12 mouse cellular contexts compared by ENCODE assay signal in the genomic region with DNA sequence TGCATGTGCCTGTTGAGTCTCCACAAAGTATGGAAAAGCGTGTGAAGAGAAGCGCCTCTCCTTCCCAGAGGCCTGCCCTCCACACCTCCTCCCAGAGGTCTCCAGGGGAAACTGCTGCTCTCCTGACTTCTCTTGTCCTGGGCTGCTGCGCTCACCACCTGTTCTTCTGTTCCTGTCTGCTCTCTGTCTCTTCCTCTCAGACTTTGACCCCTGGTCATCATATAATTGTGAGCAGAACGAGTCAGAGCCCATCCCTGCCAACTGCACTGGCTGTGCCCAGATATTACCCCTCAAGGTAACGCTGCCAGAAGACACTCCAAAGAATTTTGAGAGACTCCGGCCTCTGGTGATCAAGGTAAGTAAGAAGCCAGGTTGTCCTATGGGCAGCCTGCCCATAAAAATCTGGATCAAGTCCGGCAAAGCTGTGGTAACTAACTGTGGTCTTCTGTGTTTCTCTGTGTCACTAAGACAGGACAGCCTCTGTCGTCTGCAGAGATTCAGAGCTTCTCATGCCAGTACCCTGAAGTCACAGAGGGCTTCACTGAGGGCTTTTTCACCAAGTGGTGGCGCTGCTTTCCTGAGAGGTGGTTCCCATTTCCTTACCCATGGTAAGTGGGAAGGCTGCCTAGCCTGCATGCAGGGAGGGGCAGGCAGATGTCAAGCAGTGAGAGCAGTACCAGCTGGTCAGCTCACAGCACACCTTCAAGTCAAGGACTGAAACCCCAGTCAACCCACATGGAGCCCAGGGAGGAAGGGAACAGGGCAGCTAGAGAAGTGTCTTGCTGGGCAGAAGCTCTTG. TPM values are rescaled to one million over a fixed set of nuclear protein-coding genes. Genes with fewer than 3 reads are reported as not detected.
DNase-seq lines count a peak whose midpoint lies in the region; ATAC-seq and TF ChIP-seq lines count a peak whose summit lies in the region.
"Had no signal": no experiment of that assay in that cellular context is flagged by ENCODE, and none has a peak within 500 bp of the region (broad histone marks: within the 10 kb centered on the region; RNA-seq: fewer than 3 reads in every experiment).

No protein-coding gene starts in this region.

- no peak for DNase-seq in hindbrain, postnatal 0 days (ENCODE audit: low spot score)
- DNase-seq in kidney, postnatal 36 days: peak; percentile 50 to 72
- no peak for DNase-seq in adrenal gland, adult 18-20 months (ENCODE audit: low spot score in 2 of 2)
- DNase-seq: right cerebral cortex, postnatal 25 days had no signal

- ATAC-seq in hindbrain, postnatal 0 days: no peak
- ATAC-seq in hindbrain, embryonic 13.5 days (ENCODE audit: low FRiP score): no peak
- peak; percentile 74 for ATAC-seq in intestine, embryonic 15.5 days
- no peak for ATAC-seq in forebrain, embryonic 13.5 days
- ATAC-seq: midbrain, embryonic 13.5 days had no signal

- no peak overlapping the region for H3K4me3 ChIP-seq in hindbrain, postnatal 0 days (ENCODE audit: low read length)
- H3K4me3 ChIP-seq in hindbrain, embryonic 13.5 days: no peak overlapping the region
- no peak overlapping the region for H3K4me3 ChIP-seq in cortical plate, adult 2 months (ENCODE audit: insufficient read depth, low read length)
- no peak overlapping the region for H3K4me3 ChIP-seq in intestine, embryonic 15.5 days (replicated peaks)
- no peak overlapping the region for H3K4me3 ChIP-seq in forebrain, embryonic 13.5 days
- H3K4me3 ChIP-seq: hindbrain, embryonic 10.5 days; limb, embryonic 15.5 days; midbrain, embryonic 13.5 days; stomach, embryonic 15.5 days had no signal

- TF ChIP-seq POLR2A in cortical plate, adult 2 months (IDR thresholded peaks at IDR 0.05; ENCODE audit: extremely low read depth, insufficient read depth, low read length): no peak

- no peaks in the 10 kb centered on the region for H3K9me3 ChIP-seq in hindbrain, postnatal 0 days (ENCODE audit: low read length)
- no peaks in the 10 kb centered on the region for H3K9me3 ChIP-seq in hindbrain, embryonic 13.5 days
- H3K9me3 ChIP-seq in intestine, embryonic 15.5 days: no peaks in the 10 kb centered on the region
- no peaks in the 10 kb centered on the region for H3K9me3 ChIP-seq in forebrain, embryonic 13.5 days (replicated peaks)
- H3K9me3 ChIP-seq: hindbrain, embryonic 10.5 days; limb, embryonic 15.5 days; midbrain, embryonic 13.5 days; stomach, embryonic 15.5 days had no signal

- no peak overlapping the region for H3K4me2 ChIP-seq in hindbrain, postnatal 0 days (ENCODE audit: low read depth, low read length)
- H3K4me2 ChIP-seq in hindbrain, embryonic 13.5 days: no peak overlapping the region
- H3K4me2 ChIP-seq in intestine, embryonic 15.5 days (replicated peaks): no peak overlapping the region
- H3K4me2 ChIP-seq in forebrain, embryonic 13.5 days: no peak overlapping the region
- H3K4me2 ChIP-seq: limb, embryonic 15.5 days; midbrain, embryonic 13.5 days; stomach, embryonic 15.5 days had no signal

- H3K27ac ChIP-seq in hindbrain, postnatal 0 days: no peak overlapping the region
- H3K27ac ChIP-seq in hindbrain, embryonic 13.5 days: no peak overlapping the region
- no peak overlapping the region for H3K27ac ChIP-seq in cortical plate, adult 2 months (ENCODE audit: insufficient read depth, low read length)
- 0 out of 2 replicates have a peak overlapping the region, but pooled peaks have one; percentile 29 for H3K27ac ChIP-seq in intestine, embryonic 15.5 days
- no peak overlapping the region for H3K27ac ChIP-seq in forebrain, embryonic 13.5 days
- H3K27ac ChIP-seq: hindbrain, embryonic 10.5 days; limb, embryonic 15.5 days; midbrain, embryonic 13.5 days; stomach, embryonic 15.5 days had no signal

- H3K9ac ChIP-seq in hindbrain, postnatal 0 days (replicated peaks; ENCODE audit: low read length): no peak overlapping the region
- no peak overlapping the region for H3K9ac ChIP-seq in hindbrain, embryonic 13.5 days
- no peak overlapping the region for H3K9ac ChIP-seq in intestine, embryonic 15.5 days
- no peak overlapping the region for H3K9ac ChIP-seq in forebrain, embryonic 13.5 days
- H3K9ac ChIP-seq: limb, embryonic 15.5 days; midbrain, embryonic 13.5 days; stomach, embryonic 15.5 days had no signal

- no peaks in the 10 kb centered on the region for H3K27me3 ChIP-seq in hindbrain, postnatal 0 days (ENCODE audit: insufficient read depth, low read length)
- no peaks in the 10 kb centered on the region for H3K27me3 ChIP-seq in hindbrain, embryonic 13.5 days
- no peaks in the 10 kb centered on the region for H3K27me3 ChIP-seq in intestine, embryonic 15.5 days (replicated peaks)
- no peaks in the 10 kb centered on the region for H3K27me3 ChIP-seq in forebrain, embryonic 13.5 days
- H3K27me3 ChIP-seq: limb, embryonic 15.5 days; midbrain, embryonic 13.5 days; stomach, embryonic 15.5 days had no signal

- peaks cover 24% of the 10 kb centered on the region for H3K36me3 ChIP-seq in hindbrain, postnatal 0 days (ENCODE audit: insufficient read depth, low read length)
- peaks cover 79% of the 10 kb centered on the region for H3K36me3 ChIP-seq in hindbrain, embryonic 13.5 days
- peaks cover 3% of the 10 kb centered on the region; the same call in 1 of the 2 replicates for H3K36me3 ChIP-seq in intestine, embryonic 15.5 days
- H3K36me3 ChIP-seq in forebrain, embryonic 13.5 days (ENCODE audit: poor library complexity, severe bottlenecking): peaks cover 65% of the 10 kb centered on the region

- H3K4me1 ChIP-seq in hindbrain, postnatal 0 days (ENCODE audit: insufficient read depth, low read length): no peaks in the 10 kb centered on the region
- no peaks in the 10 kb centered on the region for H3K4me1 ChIP-seq in hindbrain, embryonic 13.5 days (replicated peaks)
- no peaks in the 10 kb centered on the region for H3K4me1 ChIP-seq in cortical plate, adult 2 months (ENCODE audit: control insufficient read depth, insufficient read depth, low read length)
- 0 out of 2 replicates have a peak, but pooled peaks cover 2% of the 10 kb centered on the region for H3K4me1 ChIP-seq in intestine, embryonic 15.5 days (replicated peaks)
- H3K4me1 ChIP-seq in forebrain, embryonic 13.5 days: 0 out of 2 replicates have a peak, but pooled peaks cover 1% of the 10 kb centered on the region
- H3K4me1 ChIP-seq: midbrain, embryonic 13.5 days; stomach, embryonic 15.5 days had no signal

- peak; percentile 38 for TF ChIP-seq CTCF in hindbrain, postnatal 0 days (IDR thresholded peaks at IDR 0.05; ENCODE audit: low read depth)
- TF ChIP-seq CTCF in cortical plate, adult 2 months (IDR thresholded peaks at IDR 0.05; ENCODE audit: extremely low read depth, insufficient read depth, low read length): peak; percentile 25; the same call in 1 of the 2 replicates

- 74% methylated on average over 9 of the region's 9 CpGs for WGBS in hindbrain, postnatal 0 days
- 81% methylated on average over 9 of the region's 9 CpGs for WGBS in hindbrain, embryonic 13.5 days
- 70% methylated on average over 9 of the region's 9 CpGs for WGBS in intestine, embryonic 15.5 days
- 86% methylated on average over 9 of the region's 9 CpGs for WGBS in forebrain, embryonic 13.5 days

RNA-seq across cellular contexts. Expression of gene Pi16, which starts 23.5 kb away (rescaled TPM):
- 2.3 and 2.8 TPM in 2 replicates for total RNA-seq in hindbrain, postnatal 0 days (2014; rRNA removed)
- 1.7 and 2.3 TPM in 2 replicates for polyA plus RNA-seq in hindbrain, postnatal 0 days (2015; fragmentation: Nextera tagmentation; extraction: Ambion mirVana)
- 1.3 and 2.0 TPM in 2 replicates for polyA plus RNA-seq in hindbrain, embryonic 13.5 days (2015; fragmentation: Nextera tagmentation; extraction: Ambion mirVana)
- polyA plus RNA-seq in cortical plate, adult 2 months (2012; rRNA removed): 0.36 and 0.67 TPM in 2 replicates
- polyA plus RNA-seq in intestine, embryonic 15.5 days (2015; fragmentation: Nextera tagmentation; extraction: Ambion mirVana): 0.72 and 0.98 TPM in 2 replicates
- 10 to 100 TPM; 16.8 to 52.3 TPM for total RNA-seq in adrenal gland, adult 18-20 months (2021)
- 1.5 and 1.7 TPM in 2 replicates for polyA plus RNA-seq in forebrain, embryonic 13.5 days (2015; fragmentation: Nextera tagmentation; extraction: Ambion mirVana)

RNA-seq across cellular contexts. Expression of gene BC004004, which starts 25.4 kb away (rescaled TPM):
- 181 and 262 TPM in 2 replicates for total RNA-seq in hindbrain, postnatal 0 days (2014; rRNA removed)
- polyA plus RNA-seq in hindbrain, postnatal 0 days (2015; fragmentation: Nextera tagmentation; extraction: Ambion mirVana): 139 and 145 TPM in 2 replicates
- 108 and 111 TPM in 2 replicates for polyA plus RNA-seq in hindbrain, embryonic 13.5 days (2015; fragmentation: Nextera tagmentation; extraction: Ambion mirVana)
- 83.8 and 92.1 TPM in 2 replicates for polyA plus RNA-seq in cortical plate, adult 2 months (2012; rRNA removed)
- polyA plus RNA-seq in intestine, embryonic 15.5 days (2015; fragmentation: Nextera tagmentation; extraction: Ambion mirVana): 78.3 and 83.5 TPM in 2 replicates
- 100 to 1,000 TPM; 111 to 147 TPM for total RNA-seq in adrenal gland, adult 18-20 months (2021)
- polyA plus RNA-seq in forebrain, embryonic 13.5 days (2015; fragmentation: Nextera tagmentation; extraction: Ambion mirVana): 78.7 and 83.5 TPM in 2 replicates

RNA-seq across cellular contexts. Expression of gene Ppil1, which starts 30.0 kb away (rescaled TPM):
- 72.6 and 81.4 TPM in 2 replicates for total RNA-seq in hindbrain, postnatal 0 days (2014; rRNA removed)
- polyA plus RNA-seq in hindbrain, postnatal 0 days (2015; fragmentation: Nextera tagmentation; extraction: Ambion mirVana): 84.3 and 87.7 TPM in 2 replicates
- polyA plus RNA-seq in hindbrain, embryonic 13.5 days (2015; fragmentation: Nextera tagmentation; extraction: Ambion mirVana): 106 and 114 TPM in 2 replicates
- polyA plus RNA-seq in cortical plate, adult 2 months (2012; rRNA removed): 22.3 and 23.5 TPM in 2 replicates
- 154 and 157 TPM in 2 replicates for polyA plus RNA-seq in intestine, embryonic 15.5 days (2015; fragmentation: Nextera tagmentation; extraction: Ambion mirVana)
- 10 to 100 TPM; 21.3 to 22.4 TPM for total RNA-seq in adrenal gland, adult 18-20 months (2021)
- 151 and 157 TPM in 2 replicates for polyA plus RNA-seq in forebrain, embryonic 13.5 days (2015; fragmentation: Nextera tagmentation; extraction: Ambion mirVana)

RNA-seq across cellular contexts. Expression of gene Mtch1, which starts 53.7 kb away (rescaled TPM):
- total RNA-seq in hindbrain, postnatal 0 days (2014; rRNA removed): 622 and 633 TPM in 2 replicates
- 464 and 500 TPM in 2 replicates for polyA plus RNA-seq in hindbrain, postnatal 0 days (2015; fragmentation: Nextera tagmentation; extraction: Ambion mirVana)
- polyA plus RNA-seq in hindbrain, embryonic 13.5 days (2015; fragmentation: Nextera tagmentation; extraction: Ambion mirVana): 423 TPM in 2 replicates
- 586 and 591 TPM in 2 replicates for polyA plus RNA-seq in cortical plate, adult 2 months (2012; rRNA removed)
- 235 and 275 TPM in 2 replicates for polyA plus RNA-seq in intestine, embryonic 15.5 days (2015; fragmentation: Nextera tagmentation; extraction: Ambion mirVana)
- total RNA-seq in adrenal gland, adult 18-20 months (2021): 100 to 1,000 TPM; 252 to 293 TPM
- 378 and 381 TPM in 2 replicates for polyA plus RNA-seq in forebrain, embryonic 13.5 days (2015; fragmentation: Nextera tagmentation; extraction: Ambion mirVana)

RNA-seq across cellular contexts. Expression of gene Cpne5, which starts 56.0 kb away (rescaled TPM):
- total RNA-seq in hindbrain, postnatal 0 days (2014; rRNA removed): 56.1 and 65.8 TPM in 2 replicates
- 56.6 and 61.6 TPM in 2 replicates for polyA plus RNA-seq in hindbrain, postnatal 0 days (2015; fragmentation: Nextera tagmentation; extraction: Ambion mirVana)
- polyA plus RNA-seq in hindbrain, embryonic 13.5 days (2015; fragmentation: Nextera tagmentation; extraction: Ambion mirVana): 18.9 and 20.2 TPM in 2 replicates
- 91.3 and 107 TPM in 2 replicates for polyA plus RNA-seq in cortical plate, adult 2 months (2012; rRNA removed)
- 7.5 and 8.3 TPM in 2 replicates for polyA plus RNA-seq in intestine, embryonic 15.5 days (2015; fragmentation: Nextera tagmentation; extraction: Ambion mirVana)
- under 1 TPM; 0.33 to 0.35 TPM for total RNA-seq in adrenal gland, adult 18-20 months (2021)
- polyA plus RNA-seq in forebrain, embryonic 13.5 days (2015; fragmentation: Nextera tagmentation; extraction: Ambion mirVana): 13.0 and 18.3 TPM in 2 replicates

Comparison
In these comparisons a context has a peak if more than half of its experiments do, and no peak if none do; other contexts are left out.
1. DNase-seq: peak in kidney, postnatal 36 days (2 of 2); none in hindbrain, postnatal 0 days (single experiment) and adrenal gland, adult 18-20 months (0 of 2).